23 mouse cellular contexts compared by ENCODE assay signal in genomic region chr1:67235468-67236217, GRCm38 (mm10).
DNase-seq lines count a peak whose midpoint lies in the region; ATAC-seq lines count a peak whose summit lies in the region.
"Had no signal": no experiment of that assay in that cellular context is flagged by ENCODE, and none has a peak within 500 bp of the region (broad histone marks: within the 10 kb centered on the region; RNA-seq: fewer than 3 reads in every experiment).

No protein-coding gene starts in this region.

- no peaks in the 10 kb centered on the region for H3K27me3 ChIP-seq in forebrain, embryonic 12.5 days
- H3K27me3 ChIP-seq in forebrain, embryonic 16.5 days (replicated peaks; ENCODE audit: control insufficient read depth, insufficient read depth, low read length), result no peaks in the 10 kb centered on the region
- H3K27me3 ChIP-seq: embryonic facial prominence, embryonic 13.5 days; hindbrain, embryonic 13.5 days had no signal

- no peaks in the 10 kb centered on the region for H3K4me1 ChIP-seq in forebrain, embryonic 12.5 days
- no peaks in the 10 kb centered on the region for H3K4me1 ChIP-seq in forebrain, embryonic 16.5 days (replicated peaks; ENCODE audit: control insufficient read depth, insufficient read depth, low read length)
- H3K4me1 ChIP-seq: embryonic facial prominence, embryonic 13.5 days; heart, embryonic 10.5 days; hindbrain, embryonic 13.5 days had no signal

- peak; percentile 80 for ATAC-seq in forebrain, embryonic 12.5 days (ENCODE audit: low FRiP score)
- peak; percentile 84 for ATAC-seq in forebrain, embryonic 16.5 days
- ATAC-seq: CD4-positive, CD25-positive, alpha-beta regulatory T cell, adult 4 months; hindbrain, postnatal 0 days had no signal

- H3K4me3 ChIP-seq in forebrain, embryonic 12.5 days (replicated peaks), result no peak overlapping the region
- H3K4me3 ChIP-seq in forebrain, embryonic 16.5 days (replicated peaks; ENCODE audit: low read length), result no peak overlapping the region
- H3K4me3 ChIP-seq: embryonic facial prominence, embryonic 13.5 days; heart, embryonic 10.5 days; hindbrain, embryonic 13.5 days had no signal

- no peak overlapping the region for H3K4me2 ChIP-seq in forebrain, embryonic 12.5 days
- no peak overlapping the region for H3K4me2 ChIP-seq in forebrain, embryonic 16.5 days (ENCODE audit: low read length)
- H3K4me2 ChIP-seq: embryonic facial prominence, embryonic 13.5 days; hindbrain, embryonic 13.5 days had no signal

- peak; percentile 3 to 12 for DNase-seq in cerebellum, postnatal 10 days
- DNase-seq in cerebellum, postnatal 4 days (ENCODE audit: low spot score in 2 of 2), result no peak
- peak; percentile 30 for DNase-seq in brain, adult 2 months (ENCODE audit: low read depth, low spot score)
- DNase-seq in retina, embryonic 14.5 days (ENCODE audit: low spot score), result no peak
- DNase-seq in left cerebral cortex, postnatal 4 days, result no peak
- DNase-seq: adrenal gland, adult 8-10 months; adrenal gland, postnatal 36 days; B cell, adult 2 months; cerebellum, adult 11-12 months; cerebellum, adult 9-10 months; cerebellum, postnatal 36 days; gastrocnemius, postnatal 10 days; heart, adult 18-20 months; heart, postnatal 10 days; heart, postnatal 4 days had no signal

- H3K27ac ChIP-seq in forebrain, embryonic 12.5 days, result no peak overlapping the region
- no peak overlapping the region for H3K27ac ChIP-seq in forebrain, embryonic 16.5 days (ENCODE audit: low read length)
- H3K27ac ChIP-seq: embryonic facial prominence, embryonic 13.5 days; heart, embryonic 10.5 days; hindbrain, embryonic 13.5 days; hindbrain, postnatal 0 days had no signal

- WGBS in forebrain, embryonic 12.5 days, result 44% methylated on average over 7 of the region's 7 CpGs
- 26% methylated on average over 7 of the region's 7 CpGs for WGBS in forebrain, embryonic 16.5 days

- intact Hi-C loops in left cerebral cortex, postnatal 4 days (cut with DNase I), result no loop called here

- no peaks in the 10 kb centered on the region for H3K9me3 ChIP-seq in forebrain, embryonic 12.5 days
- no peaks in the 10 kb centered on the region for H3K9me3 ChIP-seq in forebrain, embryonic 16.5 days (ENCODE audit: control insufficient read depth, low read length)
- H3K9me3 ChIP-seq: embryonic facial prominence, embryonic 13.5 days; heart, embryonic 10.5 days; hindbrain, embryonic 13.5 days had no signal

- H3K36me3 ChIP-seq in forebrain, embryonic 12.5 days (replicated peaks), result no peaks in the 10 kb centered on the region
- H3K36me3 ChIP-seq in forebrain, embryonic 16.5 days (ENCODE audit: control insufficient read depth, insufficient read depth), result no peaks in the 10 kb centered on the region
- H3K36me3 ChIP-seq: embryonic facial prominence, embryonic 13.5 days; G1E; heart, embryonic 10.5 days; hindbrain, embryonic 13.5 days had no signal

- no peak overlapping the region for H3K9ac ChIP-seq in forebrain, embryonic 12.5 days
- H3K9ac ChIP-seq in forebrain, embryonic 16.5 days (replicated peaks; ENCODE audit: low read depth, low read length), result no peak overlapping the region
- H3K9ac ChIP-seq: embryonic facial prominence, embryonic 13.5 days; hindbrain, embryonic 13.5 days had no signal

Comparison
In these comparisons a context has a peak if more than half of its experiments do, and no peak if none do; other contexts are left out.
1. DNase-seq: peak in cerebellum, postnatal 10 days (2 of 2) and brain, adult 2 months (single experiment); none in cerebellum, postnatal 4 days (0 of 2), retina, embryonic 14.5 days (single experiment) and left cerebral cortex, postnatal 4 days (single experiment).